Mouse (Mus musculus) mature B cell (primary cell): ENCODE measurements around the gene Olfr1143.

Source experiments
- in situ Hi-C: fragments of 300-500 bp; cut with MboI; formaldehyde crosslinking; loops from 2 replicates; pipeline ENCODE4 v1.14.3; 2019

Olfr1143 gene

DNA sequence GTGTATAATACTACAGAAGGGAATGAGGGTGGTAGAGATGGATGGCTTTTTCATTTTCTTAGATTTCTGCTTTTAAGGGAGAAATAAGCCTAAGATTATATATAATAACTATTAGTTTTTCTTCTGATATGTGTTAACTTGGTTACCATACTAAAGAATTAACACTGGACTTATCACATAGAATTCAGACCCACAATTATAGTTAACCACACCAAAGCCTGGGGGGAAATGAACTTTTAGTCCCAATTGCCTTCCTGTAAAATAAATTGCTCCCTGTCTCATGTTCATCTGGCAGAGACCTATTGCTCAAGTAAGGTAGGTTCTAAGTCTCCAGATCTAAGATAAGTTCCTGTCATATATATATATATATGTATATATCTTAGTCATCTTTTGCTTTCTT, at the start of gene Olfr1143:
Gene Olfr1143 (plus strand): TSS at position 301 of the 400 bp plus-strand sequence.
- in situ Hi-C loops = no loop called here

DNA sequence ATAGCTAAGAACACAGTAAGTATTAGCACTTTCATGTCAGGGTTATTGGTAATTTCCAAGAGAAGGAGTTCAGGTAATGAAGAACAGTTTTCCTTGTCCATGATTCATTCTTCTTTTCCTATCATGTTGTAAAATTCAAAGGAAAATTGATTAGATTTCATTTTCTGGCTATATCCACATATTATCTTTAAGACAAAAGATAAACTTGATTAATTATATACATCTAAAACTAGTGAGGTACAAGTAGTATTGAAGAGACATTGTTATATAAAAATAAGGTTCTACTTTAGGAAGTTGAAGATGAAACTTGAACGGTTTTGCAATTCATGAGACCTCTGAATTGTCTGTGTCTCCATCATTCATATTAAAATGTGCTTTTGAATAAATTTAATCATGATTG, 46.5 kb upstream of the Olfr1143 start, which contains the start of gene Olfr1141:
Gene Olfr1141 (minus strand): TSS at position 101 of the 400 bp plus-strand sequence.
- in situ Hi-C loops = no loop called here

DNA sequence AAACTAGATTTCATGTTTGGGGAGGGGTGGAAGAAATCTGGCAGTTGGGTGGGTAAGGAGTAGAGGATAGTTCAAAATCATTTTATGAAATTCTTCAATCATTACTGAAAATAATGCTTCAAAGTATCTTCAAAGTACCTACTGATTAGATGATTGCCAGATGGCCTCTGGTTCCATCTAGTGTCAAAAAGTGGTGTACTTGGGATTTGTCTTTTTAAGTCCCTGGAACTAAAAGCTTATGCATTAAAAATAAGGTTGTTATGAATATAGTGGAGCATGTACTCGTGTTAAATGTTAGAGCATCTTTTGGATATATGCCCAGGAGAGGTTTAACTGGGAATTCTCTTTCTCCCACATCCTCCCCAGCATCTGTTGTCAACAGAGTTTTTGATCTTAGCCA, 24.2 kb upstream of the Olfr1143 start:
- in situ Hi-C loops = no loop called here

DNA sequence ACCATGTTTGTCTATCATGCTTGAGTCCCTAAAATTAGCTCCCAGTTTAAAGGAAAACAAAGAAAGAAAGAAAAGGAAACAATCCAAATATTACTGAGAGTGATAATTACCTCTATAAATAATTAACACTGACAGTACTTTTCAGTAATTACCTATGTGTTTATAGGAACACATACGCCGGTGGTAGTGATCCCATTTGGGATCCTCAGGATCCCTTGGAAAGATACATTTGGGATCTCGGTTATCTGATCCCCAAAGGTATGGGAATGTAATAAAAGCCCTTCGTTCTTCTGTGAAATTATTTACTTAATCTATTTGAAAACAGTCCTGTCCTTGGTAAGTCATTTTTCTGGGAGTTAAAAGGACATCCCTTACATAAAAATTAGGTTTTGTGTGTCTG, 21.2 kb upstream of the Olfr1143 start, which contains the start of gene Olfr152:
Gene Olfr152 (plus strand): TSS at position 301 of the 400 bp plus-strand sequence.
- in situ Hi-C loops = no loop called here

DNA sequence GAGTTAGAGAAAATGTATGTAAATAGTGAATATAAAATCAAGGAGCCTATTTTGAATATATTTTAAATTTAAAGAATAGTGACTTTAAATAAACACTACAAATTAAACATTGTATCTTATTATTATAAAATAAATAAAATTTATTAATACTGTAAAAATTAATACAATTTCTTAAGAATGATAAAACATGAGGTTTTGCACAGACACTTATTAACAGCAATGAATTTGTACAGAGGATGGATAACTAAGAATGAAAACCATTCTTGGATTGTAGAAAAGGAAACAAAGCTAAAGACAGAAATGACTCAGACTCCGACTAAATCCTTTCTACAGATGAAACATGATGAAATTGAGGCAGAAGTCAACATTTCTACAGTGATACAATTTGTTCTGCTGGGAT, 9.1 kb downstream of the Olfr1143 start, which contains the start of gene Olfr1145:
Gene Olfr1145 (plus strand): TSS at position 301 of the 400 bp plus-strand sequence.
- in situ Hi-C loops = no loop called here

DNA sequence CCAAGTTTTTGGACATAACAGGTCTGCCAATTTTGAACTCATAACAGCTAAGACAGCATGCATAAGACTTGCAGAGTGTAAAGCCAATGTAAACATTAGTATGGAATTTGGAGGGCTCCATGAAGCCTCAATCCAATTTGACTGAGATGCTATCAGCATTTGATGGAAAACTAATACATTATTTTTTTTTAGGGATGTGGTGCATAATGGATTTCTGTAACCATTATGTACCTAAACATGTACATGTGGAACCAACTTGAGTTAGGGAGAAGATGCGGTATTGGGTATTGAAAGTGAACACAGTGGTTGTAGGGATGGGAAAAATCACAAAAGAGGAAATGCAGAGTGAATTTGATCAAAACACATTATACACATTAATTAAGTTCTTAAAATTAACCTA, 29.8 kb downstream of the Olfr1143 start, which contains the start of gene Olfr1148:
Gene Olfr1148 (plus strand): TSS at position 301 of the 400 bp plus-strand sequence.
- in situ Hi-C loops = no loop called here

DNA sequence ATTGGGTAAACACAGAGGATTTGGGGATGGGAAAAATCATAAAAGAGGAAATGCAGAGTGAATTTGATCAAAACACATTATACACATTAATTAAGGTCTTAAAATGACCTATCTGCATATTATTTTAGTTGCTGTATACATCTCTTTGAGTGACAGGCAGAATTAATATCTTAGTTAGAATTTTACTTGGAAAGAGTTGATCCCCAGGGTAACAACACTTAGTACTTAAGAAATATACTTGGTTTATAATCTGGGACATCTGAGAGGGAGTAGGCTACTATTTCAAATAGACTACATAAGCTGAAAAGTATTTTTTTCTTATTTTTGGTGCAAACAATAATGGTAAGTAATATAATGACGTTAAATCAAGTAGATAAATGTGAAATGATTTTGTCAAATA, 43.3 kb downstream of the Olfr1143 start, which contains the start of gene Olfr1150-ps1:
Gene Olfr1150-ps1 (plus strand): TSS at position 301 of the 400 bp plus-strand sequence.
- in situ Hi-C loops = no loop called here
